Mouse (Mus musculus) adrenal gland, adult 18-20 months (tissue): ENCODE results near the gene Bcl9l. TPM values are rescaled to one million over a fixed set of nuclear protein-coding genes. Genes with fewer than 3 reads are reported as not detected.

ENCODE experiments used
- DNase-seq, 2 experiments: peaks; one replicate each; pipeline ENCODE4 v3.0.0; 2021 to 2022; ENCODE audit warnings: low spot score in 2 of 2
- total RNA-seq, 2 experiments: library from RNA; stranded (reverse); gene quantifications; 1 replicate in 1 of 2; 2 replicates in 1 of 2; pipeline ENCODE4 v1.2.3; 2021

The Bcl9l gene
- total RNA-seq, 2 experiments from 2014 or later, result 41.3 to 46.6 TPM

GRCm38 (mm10) chr9:44540676-44541075 is 58.1 kb downstream of the Bcl9l start:
- DNase-seq, result no peak

GRCm38 (mm10) chr9:44542364-44542763 is 59.7 kb downstream of the Bcl9l start:
- no peak for DNase-seq

- DNase-seq, result no peak
Measured at GRCm38 (mm10) chr9:44544986-44545385, 62.4 kb downstream of the Bcl9l start.

- no peak for DNase-seq
Measured at GRCm38 (mm10) chr9:44548412-44549152, 66.0 kb downstream of the Bcl9l start.

GRCm38 (mm10) chr9:44551138-44551537 is 68.5 kb downstream of the Bcl9l start:
- DNase-seq, result no peak

- no peak for DNase-seq
Measured at GRCm38 (mm10) chr9:44552161-44552560, 69.5 kb downstream of the Bcl9l start.

Other genes starting within 250 kb of the Bcl9l start
- 10 to 100 TPM; 27.9 to 37.1 TPM for gene Cbl, start 248.8 kb upstream of the Bcl9l start, total RNA-seq
- gene Ccdc153, start 242.1 kb upstream of the Bcl9l start, total RNA-seq, result 1 to 10 TPM; 2.8 to 5.3 TPM
- gene Pdzd3, start 231.4 kb upstream of the Bcl9l start, total RNA-seq, result not detected
- 10 to 100 TPM; 14.0 to 17.1 TPM for gene Nlrx1, start 214.2 kb upstream of the Bcl9l start, total RNA-seq
- 10 to 100 TPM; 16.1 to 30.7 TPM for gene Abcg4, start 194.2 kb upstream of the Bcl9l start, total RNA-seq
- 10 to 100 TPM; 18.3 to 22.6 TPM for gene Hinfp, start 177.2 kb upstream of the Bcl9l start, total RNA-seq
- 10 to 100 TPM; 35.2 to 41.7 TPM for gene C2cd2l, start 162.5 kb upstream of the Bcl9l start, total RNA-seq
- gene Dpagt1, start 156.8 kb upstream of the Bcl9l start, total RNA-seq, result 10 to 100 TPM; 21.7 to 30.9 TPM
- 10 to 100 TPM; 26.8 to 34.4 TPM for gene H2afx, start 148.1 kb upstream of the Bcl9l start, total RNA-seq
- 10 to 100 TPM; 52.3 to 87.5 TPM for gene Hmbs, start 138.6 kb upstream of the Bcl9l start, total RNA-seq
- 10 to 100 TPM; 52.5 to 70.4 TPM for gene Vps11, start 121.2 kb upstream of the Bcl9l start, total RNA-seq
- gene Hyou1, start 103.3 kb upstream of the Bcl9l start, total RNA-seq, result 100 to 1,000 TPM; 182 to 214 TPM
- 10 to 100 TPM; 15.2 to 16.1 TPM for gene Slc37a4, start 86.0 kb upstream of the Bcl9l start, total RNA-seq
- gene Rps25, start 75.7 kb upstream of the Bcl9l start, total RNA-seq, result 1,000 to 10,000 TPM; 1,079 to 1,172 TPM
- 100 to 1,000 TPM in 1 of 2 experiments, 10 to 100 TPM in 1; 90.8 to 109 TPM for gene Trappc4, start 75.2 kb upstream of the Bcl9l start, total RNA-seq
- gene Ccdc84, start 64.3 kb upstream of the Bcl9l start, total RNA-seq, result 10 to 100 TPM; 22.4 to 26.1 TPM
- gene Foxr1, start 41.7 kb upstream of the Bcl9l start, total RNA-seq, result not detected
- not detected for gene Upk2, start 27.8 kb upstream of the Bcl9l start, total RNA-seq
- under 1 TPM; 0.16 to 0.40 TPM for gene Cxcr5, start 79.1 kb downstream of the Bcl9l start, total RNA-seq
- gene Ddx6, start 122.1 kb downstream of the Bcl9l start, total RNA-seq, result 100 to 1,000 TPM; 113 to 140 TPM
- not detected for gene Treh, start 190.4 kb downstream of the Bcl9l start, total RNA-seq